Comparison of ENCODE assay signal across 29 mouse cellular contexts in the genomic region with DNA sequence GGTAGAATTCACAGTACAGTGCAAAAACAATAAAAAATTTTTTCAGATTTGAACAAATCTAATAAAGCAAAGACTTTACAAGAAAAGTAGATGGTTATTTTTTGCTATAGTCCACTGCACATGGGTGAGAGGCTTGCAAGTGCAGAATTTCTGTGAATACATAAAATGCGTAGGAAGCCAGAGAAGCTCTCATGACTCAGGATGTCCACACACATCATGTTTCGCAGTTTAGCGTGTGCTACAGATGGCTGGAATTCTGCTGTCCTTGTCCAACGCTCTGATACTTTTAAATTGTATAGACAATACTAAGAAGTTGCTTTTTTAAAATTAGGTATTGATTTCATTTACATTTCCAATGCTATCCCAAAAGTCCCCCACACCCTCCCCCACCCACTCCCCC.
"Had no signal": no experiment of that assay in that cellular context is flagged by ENCODE, and none has a peak within 500 bp of the region (broad histone marks: within the 10 kb centered on the region; RNA-seq: fewer than 3 reads in every experiment).

No protein-coding gene starts in this region.

- H3K4me1 ChIP-seq: heart, embryonic 10.5 days; heart, embryonic 12.5 days; hindbrain, embryonic 10.5 days; hindbrain, embryonic 12.5 days; kidney, embryonic 15.5 days; limb, embryonic 13.5 days; limb, embryonic 15.5 days; liver, embryonic 12.5 days had no signal

- ATAC-seq: forebrain, postnatal 0 days; hindbrain, embryonic 16.5 days; inflammation-experienced regulatory T-cells, adult 6 months; intestine, embryonic 16.5 days; liver, embryonic 12.5 days had no signal

- H3K9me3 ChIP-seq: heart, embryonic 10.5 days; heart, embryonic 12.5 days; hindbrain, embryonic 10.5 days; hindbrain, embryonic 12.5 days; kidney, embryonic 15.5 days; limb, embryonic 13.5 days; limb, embryonic 15.5 days; liver, embryonic 12.5 days had no signal

- H3K27me3 ChIP-seq: heart, embryonic 12.5 days; hindbrain, embryonic 12.5 days; kidney, embryonic 15.5 days; limb, embryonic 13.5 days; limb, embryonic 15.5 days; liver, embryonic 12.5 days had no signal

- H3K27ac ChIP-seq: heart, embryonic 10.5 days; hindbrain, embryonic 10.5 days; hindbrain, embryonic 12.5 days; hindbrain, embryonic 14.5 days; kidney, embryonic 15.5 days; kidney, postnatal 0 days; left cerebral cortex, adult 2 months; limb, embryonic 13.5 days; limb, embryonic 15.5 days; liver, embryonic 12.5 days; liver, embryonic 14.5 days had no signal

- DNase-seq: forebrain, postnatal 0 days; gastrocnemius, postnatal 14 days; gastrocnemius, postnatal 36 days; heart, adult 11 months; heart, postnatal 10 days; heart, postnatal 4 days; kidney, adult 11 months; kidney, adult 2 months; kidney, adult 9 months; kidney, postnatal 14 days; kidney, postnatal 36 days; layer of hippocampus, adult 9-11 months; layer of hippocampus, postnatal 36 days; left cerebral cortex, postnatal 4 days had no signal

- H3K4me2 ChIP-seq: heart, embryonic 12.5 days; hindbrain, embryonic 12.5 days; hindbrain, embryonic 14.5 days; kidney, embryonic 15.5 days; limb, embryonic 13.5 days; limb, embryonic 15.5 days; liver, embryonic 12.5 days had no signal

- H3K9ac ChIP-seq: forebrain, postnatal 0 days; heart, embryonic 12.5 days; hindbrain, embryonic 12.5 days; hindbrain, embryonic 14.5 days; kidney, embryonic 15.5 days; limb, embryonic 13.5 days; limb, embryonic 15.5 days; liver, embryonic 12.5 days; liver, embryonic 14.5 days had no signal

- H3K36me3 ChIP-seq: heart, embryonic 10.5 days; heart, embryonic 12.5 days; hindbrain, embryonic 10.5 days; hindbrain, embryonic 12.5 days; kidney, embryonic 15.5 days; limb, embryonic 13.5 days; limb, embryonic 15.5 days; liver, embryonic 12.5 days had no signal

- H3K4me3 ChIP-seq: heart, embryonic 10.5 days; heart, embryonic 12.5 days; hindbrain, embryonic 10.5 days; hindbrain, embryonic 12.5 days; kidney, embryonic 15.5 days; left cerebral cortex, adult 2 months; limb, embryonic 13.5 days; limb, embryonic 15.5 days; liver, embryonic 12.5 days had no signal
